Mouse (Mus musculus) liver, adult 2 months (tissue): ENCODE results near the gene Stard3.

ENCODE experiments used
- CTCF ChIP-seq: fragments of 200-500 bp; IDR thresholded peaks from 2 replicates; pipeline ENCODE4 v1.5.1; 2011; ENCODE audit warnings: low read depth, low read length, control low read depth
- POLR2A ChIP-seq: fragments of 200-500 bp; IDR thresholded peaks from 2 replicates; pipeline ENCODE4 v1.6.1; 2011; ENCODE audit warnings: low read length, control low read depth; ENCODE audit not compliant: insufficient read depth; ENCODE audit errors: extremely low read depth

- no peak for TF ChIP-seq POLR2A
- TF ChIP-seq CTCF: no peak
Observed at GRCm38 (mm10) chr11:98353651-98354211, 4.4 kb upstream of the Stard3 start.
